Mouse (Mus musculus): ENCODE results near the gene Tex9.
"Not testable (repeated sequence)": the region's sequence is repeated elsewhere in the genome, so short reads cannot be mapped to it uniquely, and the experiment has no call there.

Tex9 gene

DNA sequence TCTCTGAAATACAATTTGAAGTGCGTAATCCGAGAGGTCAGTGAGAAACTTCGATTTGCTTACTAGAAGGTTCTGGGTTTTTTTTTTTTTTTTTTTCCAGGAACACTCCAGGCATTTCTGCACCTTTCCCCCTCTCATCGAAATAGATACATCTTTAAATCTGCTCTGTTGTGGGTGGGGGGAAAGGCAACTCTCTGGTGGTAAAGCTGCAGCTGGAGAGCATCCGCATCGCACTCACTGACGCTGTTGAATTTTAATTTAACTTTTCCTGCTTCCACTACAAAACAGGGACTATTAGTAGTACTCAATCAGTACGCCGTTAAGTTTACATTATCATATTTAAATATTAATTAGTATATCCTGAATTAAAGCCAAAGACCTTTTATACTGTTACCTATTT lies 53.3 kb downstream of the Tex9 start:
- DNase-seq (ENCODE audit: low spot score) = no peak

- peak; percentile 98 for DNase-seq (ENCODE audit: low spot score)
These were observed 54.0 kb downstream of the Tex9 start, which contains the start of gene Mns1 for GRCm38 (mm10) chr9:72437822-72438701. Gene Mns1, plus strand, starts transcription at chr9:72438011.

GRCm38 (mm10) chr9:72434876-72435275 lies 57.1 kb downstream of the Tex9 start:
- peak; percentile 52 for DNase-seq (ENCODE audit: low spot score)

GRCm38 (mm10) chr9:72427861-72428260 lies 64.2 kb downstream of the Tex9 start:
- DNase-seq (ENCODE audit: low spot score) = no peak

DNA sequence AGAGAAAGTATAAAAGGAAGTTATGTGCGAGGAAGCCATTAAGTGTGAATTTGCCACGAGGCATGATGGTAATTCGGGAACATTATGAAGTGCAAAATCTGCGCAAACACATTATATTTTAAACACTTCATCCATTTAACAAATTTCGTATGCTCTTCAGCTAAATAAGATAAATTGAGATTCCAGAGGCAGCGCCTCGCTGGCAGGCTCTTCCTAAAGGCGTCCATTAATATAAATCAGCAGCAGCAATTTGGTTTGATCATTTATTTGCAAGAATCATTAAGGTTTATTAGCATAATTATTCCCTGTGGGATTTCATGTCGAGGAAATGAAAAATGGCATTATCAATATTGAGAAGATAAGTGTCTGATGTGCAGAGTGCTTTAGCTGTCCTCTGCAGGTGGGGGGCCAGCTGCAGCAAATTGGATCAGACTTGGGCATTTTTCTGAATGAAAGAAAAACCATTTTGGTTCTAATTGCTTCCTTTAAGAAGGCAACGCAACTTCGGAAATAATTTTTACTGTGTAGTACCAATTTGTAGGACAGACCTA lies 66.6 kb downstream of the Tex9 start:
- no peak for DNase-seq (ENCODE audit: low spot score)

- DNase-seq (ENCODE audit: low spot score) = no peak
These were observed 69.3 kb downstream of the Tex9 start for GRCm38 (mm10) chr9:72422753-72423152.

- no peak for DNase-seq (ENCODE audit: low spot score)
These were observed 69.7 kb downstream of the Tex9 start for GRCm38 (mm10) chr9:72422284-72422683.

DNA sequence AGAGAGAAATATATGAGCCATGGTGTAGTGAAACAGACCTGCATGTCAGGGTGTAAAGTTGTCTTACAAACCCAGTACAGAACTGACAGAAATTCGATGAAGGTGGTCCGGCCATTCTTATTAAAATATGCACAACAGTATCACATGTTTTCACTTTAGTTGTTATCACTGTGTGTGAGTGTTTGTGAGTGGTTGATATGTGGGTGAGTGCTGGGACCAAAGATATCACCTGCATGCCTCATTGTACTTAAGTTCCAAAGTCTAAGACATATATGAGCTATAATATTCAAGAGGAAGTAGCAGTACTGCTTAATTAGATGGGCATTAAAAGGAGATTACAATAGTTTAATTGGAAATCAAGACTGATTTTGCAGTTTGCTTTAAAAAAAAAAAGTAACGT lies 71.5 kb downstream of the Tex9 start:
- no peak for DNase-seq (ENCODE audit: low spot score)

DNA sequence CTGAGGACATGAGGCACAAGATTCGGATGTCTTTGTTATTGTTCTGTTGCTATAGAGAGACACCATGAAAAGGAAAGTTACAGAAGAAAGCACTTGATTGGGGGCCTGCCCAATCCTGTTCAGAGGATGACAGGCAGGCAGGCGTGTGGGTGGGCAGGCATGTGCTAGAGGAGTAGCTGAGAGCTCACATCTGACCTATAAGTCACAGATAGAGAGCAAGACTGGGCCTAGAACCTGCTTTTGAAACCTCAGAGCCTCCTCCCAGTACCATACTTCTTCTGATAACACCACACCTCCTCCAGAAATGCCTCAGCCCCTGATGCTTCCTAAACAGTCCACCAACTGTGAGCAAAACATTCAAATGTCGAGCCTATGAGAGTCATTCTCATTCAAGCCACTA lies 73.6 kb downstream of the Tex9 start:
- DNase-seq (ENCODE audit: low spot score) = no peak

DNA sequence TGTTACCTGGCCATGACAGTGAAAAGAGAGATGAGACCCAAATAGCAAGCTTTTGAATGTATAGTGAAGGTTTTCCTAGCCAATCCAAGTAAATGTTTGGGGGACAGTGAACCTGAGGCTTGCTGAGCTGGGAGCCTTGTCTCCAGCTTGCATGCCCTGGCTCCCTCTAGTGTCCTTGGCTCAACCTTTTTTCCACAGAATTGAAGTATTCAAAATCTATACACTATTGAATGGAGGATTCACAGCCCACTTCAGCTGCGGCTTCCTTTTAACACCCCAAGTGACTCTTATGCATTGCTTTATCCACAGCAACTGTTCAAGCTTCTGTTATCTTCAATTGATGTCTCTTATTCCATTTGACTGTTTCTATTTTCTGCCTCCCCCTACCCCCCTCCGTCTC lies 80.3 kb downstream of the Tex9 start:
- no peak for DNase-seq (ENCODE audit: low spot score)

- no peak for DNase-seq (ENCODE audit: low spot score)
These were observed 82.4 kb downstream of the Tex9 start for GRCm38 (mm10) chr9:72409381-72410225.

DNA sequence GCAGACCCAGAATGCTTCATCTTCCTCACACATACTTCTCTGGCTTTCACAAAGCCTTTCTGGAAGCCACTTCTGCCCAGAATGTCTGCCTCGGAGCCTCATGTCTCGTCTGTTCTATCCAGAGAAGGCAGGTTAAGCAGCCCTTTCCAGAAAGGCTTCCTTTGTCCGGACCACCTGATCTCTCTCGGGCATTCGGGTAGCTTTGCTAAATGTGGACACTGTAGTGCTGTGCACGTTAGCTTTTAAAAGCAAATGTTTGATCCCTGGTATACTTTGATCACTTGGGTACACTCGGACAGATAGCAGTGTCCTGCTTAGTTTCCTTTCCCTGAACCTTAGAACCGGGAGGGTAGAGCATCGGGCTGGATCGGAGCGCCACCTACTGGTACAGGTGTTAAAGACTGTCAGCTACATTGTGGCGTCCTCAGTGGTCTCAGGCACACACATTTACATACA lies 83.9 kb downstream of the Tex9 start:
- peak; percentile 95 for DNase-seq (ENCODE audit: low spot score)

- DNase-seq (ENCODE audit: low spot score) = no peak
These were observed 86.0 kb downstream of the Tex9 start for GRCm38 (mm10) chr9:72405882-72406638.

DNA sequence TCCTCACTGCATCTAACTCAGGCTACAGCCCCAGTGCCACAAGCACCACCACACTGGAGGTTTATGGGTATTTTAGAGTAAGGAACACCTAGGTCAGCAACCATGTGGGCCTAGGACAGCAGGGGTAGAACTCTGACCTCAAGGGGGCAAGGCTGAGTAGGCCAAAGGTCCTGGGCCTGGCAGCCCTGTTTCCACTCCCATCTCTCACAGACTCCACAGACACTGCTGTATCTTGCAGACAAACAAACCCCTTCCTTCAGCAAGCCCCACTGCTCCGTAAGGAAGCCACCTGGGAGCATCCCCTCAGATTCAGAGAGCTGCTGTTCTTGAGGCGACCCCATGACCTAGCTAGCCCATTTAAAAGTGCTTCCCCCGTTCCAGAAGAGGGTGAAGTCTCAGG lies 87.1 kb downstream of the Tex9 start:
- no peak for DNase-seq (ENCODE audit: low spot score)

- no peak for DNase-seq (ENCODE audit: low spot score)
These were observed 87.6 kb downstream of the Tex9 start for GRCm38 (mm10) chr9:72404446-72404845.

DNA sequence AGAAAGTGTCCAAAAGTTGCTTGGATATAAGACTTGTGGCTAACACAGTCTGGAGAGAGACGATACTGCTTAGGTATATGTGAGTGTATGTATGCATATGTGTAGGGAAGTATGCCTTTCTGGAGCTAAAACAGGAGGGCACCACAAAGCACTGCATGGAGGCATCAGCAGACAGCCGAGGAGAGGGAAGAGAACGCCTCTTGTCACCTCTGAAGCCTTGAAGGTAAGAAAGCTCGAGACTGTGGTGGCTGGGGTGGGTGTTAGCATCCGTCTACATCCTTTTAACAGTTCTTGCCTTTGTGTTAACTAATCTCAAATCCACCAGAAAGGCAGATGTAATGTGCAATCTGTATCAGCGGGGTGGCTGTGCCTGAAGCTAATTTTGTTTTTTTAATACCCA lies 88.6 kb downstream of the Tex9 start:
- DNase-seq (ENCODE audit: low spot score) = no peak

- DNase-seq (ENCODE audit: low spot score) = not testable (repeated sequence)
These were observed 90.2 kb downstream of the Tex9 start for GRCm38 (mm10) chr9:72401769-72402168.
